Mouse (Mus musculus): ENCODE measurements around the gene Tm9sf1.

Gene Tm9sf1

DNA sequence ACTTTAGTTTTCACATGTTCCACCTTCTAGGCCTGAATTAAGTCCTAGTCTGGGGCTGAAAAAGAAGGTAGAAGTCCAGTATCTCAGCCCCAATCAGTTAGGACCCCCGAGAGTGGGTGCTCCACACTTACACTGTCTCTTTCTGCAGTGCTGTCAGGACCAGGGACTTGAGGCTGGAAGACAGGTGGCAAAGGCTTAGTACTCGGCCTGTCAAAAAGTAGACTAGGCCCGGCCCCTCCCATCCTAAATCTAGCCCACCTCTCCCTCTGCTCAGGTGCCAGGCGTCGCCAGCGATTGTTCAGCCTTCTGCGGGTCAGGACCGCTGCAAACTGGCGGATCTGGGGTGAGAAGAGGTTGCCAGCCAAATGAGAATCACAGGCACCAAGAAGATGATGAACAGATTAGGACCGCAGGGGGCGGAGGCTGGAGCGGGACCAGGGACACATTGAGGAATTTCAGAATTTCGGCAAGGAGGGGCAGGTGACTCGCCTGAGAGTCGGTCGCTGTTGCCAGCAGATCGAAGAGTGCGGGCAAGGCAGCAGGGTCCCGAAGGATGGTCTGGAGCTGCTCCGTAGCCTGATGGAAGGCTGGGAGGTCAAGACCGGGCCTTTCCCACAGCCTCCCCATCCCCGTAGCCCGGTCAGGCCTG is 8.6 kb downstream of the Tm9sf1 start:
- no peak for DNase-seq (ENCODE audit: low read depth)

DNA sequence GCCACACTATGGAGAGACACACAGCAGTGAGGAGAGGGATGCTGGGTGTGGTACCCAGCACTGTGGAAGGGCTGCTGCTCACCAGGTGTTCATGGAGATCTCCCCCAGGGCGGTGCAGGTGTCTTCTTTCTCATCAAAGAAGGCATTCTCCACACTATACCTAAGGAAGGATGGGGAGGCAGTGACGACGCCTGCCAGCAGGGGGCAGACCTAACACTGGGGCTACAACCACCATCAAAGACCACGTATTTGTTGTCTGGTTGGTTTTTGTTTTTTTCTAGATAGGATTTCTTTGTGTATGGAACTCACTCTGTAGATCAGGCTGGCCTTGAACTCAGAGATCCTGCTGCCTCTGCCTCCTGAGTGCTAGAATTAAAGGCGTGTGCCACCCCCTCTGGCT is 14.3 kb downstream of the Tm9sf1 start:
- DNase-seq (ENCODE audit: low read depth) = no peak

DNA sequence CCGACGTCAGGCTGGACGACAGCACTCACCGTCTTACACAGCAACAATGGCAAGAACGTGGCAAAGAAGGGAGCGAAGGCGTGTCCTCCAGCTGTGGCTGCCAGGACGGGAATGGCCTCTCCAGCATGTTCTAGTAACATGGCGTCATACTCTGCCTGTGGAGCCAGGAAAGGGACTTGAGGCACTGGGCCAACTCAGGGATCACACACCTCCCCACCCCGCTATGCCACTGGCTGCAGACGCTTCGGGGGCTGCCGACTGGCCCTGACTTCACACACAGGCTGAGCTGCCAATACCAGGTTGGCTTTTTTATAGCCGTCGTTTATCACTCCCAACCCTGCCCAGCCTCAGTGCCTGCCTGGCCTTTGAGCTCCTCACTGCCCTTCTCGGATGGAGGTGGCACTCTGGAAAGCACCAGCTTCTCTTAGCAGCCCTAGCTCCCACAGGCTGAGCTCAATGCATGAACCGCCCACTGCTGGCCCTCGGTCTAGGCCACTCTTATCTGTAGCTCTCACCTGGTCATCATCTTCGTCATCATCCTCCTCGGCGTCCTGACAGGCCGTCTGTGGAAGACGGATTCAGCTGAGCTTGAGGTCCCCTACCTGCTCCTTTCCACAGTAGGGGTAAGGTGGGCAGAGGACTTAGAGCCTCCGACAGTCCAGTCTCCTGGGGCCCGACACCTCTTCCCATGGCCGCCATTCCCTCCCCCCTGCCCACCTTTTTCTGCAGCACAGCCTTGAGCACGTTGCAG is 15.4 kb downstream of the Tm9sf1 start:
- no peak for DNase-seq (ENCODE audit: low read depth)

DNA sequence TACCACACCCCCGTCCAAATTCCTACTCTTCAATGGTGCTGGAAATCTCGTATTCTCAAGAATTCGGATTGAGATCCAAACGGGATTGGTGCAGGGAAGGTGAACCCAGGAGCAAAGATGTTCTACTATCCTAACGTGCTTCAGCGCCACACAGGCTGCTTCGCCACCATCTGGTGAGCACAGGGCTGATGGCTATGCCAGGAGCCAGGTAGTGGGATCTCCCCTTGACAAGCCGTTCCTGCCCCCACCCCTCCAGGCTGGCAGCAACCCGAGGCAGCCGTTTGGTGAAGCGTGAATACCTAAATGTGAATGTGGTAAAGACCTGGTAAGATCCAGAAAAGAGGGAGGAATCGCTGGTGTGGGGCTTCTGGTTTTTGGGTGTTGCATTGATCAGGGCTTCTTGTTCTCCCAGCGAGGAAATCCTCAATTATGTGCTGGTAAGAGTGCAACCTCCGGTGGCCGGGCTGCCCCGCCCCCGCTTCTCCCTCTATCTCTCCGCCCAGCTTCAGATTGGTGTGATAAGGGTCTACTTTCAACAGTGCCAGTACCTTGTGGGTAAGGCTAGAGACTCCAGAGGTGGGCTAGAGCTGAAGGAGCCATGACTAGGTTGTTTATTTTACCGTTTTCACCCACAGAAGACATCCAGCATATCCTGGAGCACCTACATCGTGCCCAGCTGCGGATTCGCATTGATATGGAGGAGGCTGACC is 25.0 kb downstream of the Tm9sf1 start:
- DNase-seq (ENCODE audit: low read depth) = peak; percentile 70

DNA sequence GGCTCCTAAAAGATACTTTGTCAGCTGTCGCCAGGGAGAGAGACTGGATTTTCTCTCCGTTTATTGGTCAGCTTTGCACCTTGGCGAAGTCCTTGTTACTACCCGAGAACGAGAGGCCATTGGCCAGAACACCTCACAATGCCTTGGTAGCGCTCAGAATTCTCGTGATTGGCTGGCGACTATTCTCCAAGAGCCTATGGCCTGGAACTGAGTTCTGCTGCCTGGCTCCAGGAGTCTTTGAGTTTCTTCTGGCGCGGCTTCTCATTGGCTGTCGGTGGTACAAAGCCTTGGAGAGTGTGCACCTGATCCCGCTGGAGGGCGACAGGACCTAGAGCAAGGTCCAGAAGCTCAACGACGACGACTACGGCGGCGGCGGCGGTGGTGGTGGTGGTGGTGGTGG is 25.8 kb downstream of the Tm9sf1 start, which contains the start of gene Rec8:
Gene Rec8 (plus strand): TSS at position 216 of the 400 bp plus-strand sequence.
- no peak for DNase-seq (ENCODE audit: low read depth)

DNA sequence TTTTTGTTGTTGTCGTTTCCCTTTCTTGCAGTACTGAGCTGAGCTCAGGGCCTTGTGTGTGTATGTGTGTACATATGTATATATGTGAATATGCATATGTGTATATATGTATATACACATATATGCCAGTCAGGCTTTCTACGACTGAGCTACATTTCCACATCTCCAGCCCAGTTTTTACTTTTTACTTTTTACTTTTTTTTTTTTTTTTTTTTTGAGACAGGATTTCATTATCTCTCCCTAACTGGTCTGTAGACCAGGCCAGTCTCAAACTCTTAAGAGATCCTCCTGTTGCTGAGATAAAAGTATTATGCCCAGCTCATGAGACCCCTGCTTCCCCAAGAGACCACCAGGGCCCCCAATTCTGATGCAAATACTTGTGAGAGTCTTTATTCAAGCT is 26.8 kb downstream of the Tm9sf1 start:
- DNase-seq (ENCODE audit: low read depth) = no peak

DNA sequence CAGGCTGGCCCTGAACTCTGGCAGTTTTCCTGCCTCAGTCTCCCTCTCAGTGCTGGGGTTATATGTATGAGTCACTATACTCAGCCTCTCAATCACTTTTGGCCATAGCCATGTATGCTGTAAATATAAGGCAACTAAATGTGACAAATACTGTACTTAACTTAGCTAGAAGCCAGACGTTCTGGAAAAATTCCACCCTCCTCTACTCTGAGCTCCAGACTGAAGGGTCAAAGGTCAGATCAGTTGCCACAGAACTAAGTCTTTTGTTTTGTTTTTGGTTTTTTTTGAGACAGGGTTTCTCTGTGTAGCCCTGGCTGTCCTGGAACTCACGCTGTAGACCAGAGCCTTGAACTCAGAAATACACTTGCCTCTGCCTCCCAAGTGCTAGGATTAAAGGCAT is 27.7 kb downstream of the Tm9sf1 start:
- no peak for DNase-seq (ENCODE audit: low read depth)

DNA sequence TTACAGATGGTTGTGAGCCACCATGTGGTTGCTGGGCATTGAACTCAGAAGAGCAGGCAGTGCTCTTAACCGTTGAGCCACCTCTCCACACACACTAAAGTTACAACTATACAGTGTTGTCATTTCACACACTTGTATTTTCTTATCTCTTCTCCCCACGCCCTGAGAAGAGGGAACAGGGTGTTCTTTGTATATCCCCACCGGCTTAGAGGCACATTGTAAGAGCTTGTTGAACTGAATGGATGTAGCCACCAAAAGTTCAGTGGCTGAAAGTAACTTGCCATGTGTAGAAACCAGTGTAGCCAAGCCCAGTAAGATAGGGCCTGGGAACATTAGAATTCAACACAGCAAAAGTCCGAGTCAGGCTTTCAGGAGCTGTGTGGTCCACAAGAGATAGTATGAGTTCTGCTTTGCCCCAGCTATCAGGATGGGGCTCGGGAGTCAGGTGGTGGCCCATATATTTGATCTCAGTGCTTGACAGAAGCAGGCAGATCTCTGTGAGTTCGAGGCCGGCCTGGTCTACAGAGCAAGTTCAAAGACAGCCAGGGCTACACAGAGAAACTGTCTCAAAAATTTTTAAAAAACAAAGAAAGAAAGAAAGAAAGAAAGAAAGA is 28.9 kb downstream of the Tm9sf1 start:
- peak; percentile 85 for DNase-seq (ENCODE audit: low read depth)

DNA sequence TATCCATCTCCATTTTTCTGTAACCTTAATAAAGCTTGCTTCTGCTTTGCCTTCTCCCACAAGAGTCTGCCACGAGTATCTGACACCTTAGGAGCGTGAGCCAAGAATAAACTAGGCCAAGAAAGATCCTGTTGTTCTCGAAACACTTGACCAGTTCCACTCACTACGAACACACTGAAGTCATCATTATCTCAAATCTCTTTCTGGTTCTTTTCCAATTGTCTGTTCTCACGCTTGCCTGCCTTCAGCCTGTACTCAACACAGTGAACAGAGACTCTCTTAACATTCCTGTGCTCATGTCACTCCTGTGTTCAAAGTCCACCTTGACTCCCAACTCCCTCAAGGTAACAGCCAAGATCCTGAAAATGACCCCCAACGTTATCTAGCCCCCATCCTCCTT is 30.3 kb downstream of the Tm9sf1 start:
- DNase-seq (ENCODE audit: low read depth) = no peak

DNA sequence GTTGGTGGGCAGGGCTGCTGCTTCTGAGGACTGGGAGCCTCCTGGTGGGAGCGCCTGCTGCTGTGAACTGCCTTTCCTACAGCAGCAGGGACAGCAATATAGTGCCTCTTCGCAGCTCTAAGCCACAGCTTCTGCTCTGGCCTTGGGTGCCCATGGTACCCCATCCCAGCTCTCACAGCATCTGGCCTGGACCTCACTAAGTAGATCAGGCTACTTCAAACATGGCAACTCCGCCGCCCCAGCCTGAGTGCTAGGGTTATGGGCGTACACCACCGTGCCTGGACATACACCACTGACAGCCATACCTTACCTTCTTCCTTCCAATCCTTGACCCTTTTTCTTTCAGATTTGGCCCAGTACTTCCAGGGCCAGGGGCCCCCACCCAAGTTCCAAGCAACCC is 35.3 kb downstream of the Tm9sf1 start:
- DNase-seq (ENCODE audit: low read depth) = no peak

DNA sequence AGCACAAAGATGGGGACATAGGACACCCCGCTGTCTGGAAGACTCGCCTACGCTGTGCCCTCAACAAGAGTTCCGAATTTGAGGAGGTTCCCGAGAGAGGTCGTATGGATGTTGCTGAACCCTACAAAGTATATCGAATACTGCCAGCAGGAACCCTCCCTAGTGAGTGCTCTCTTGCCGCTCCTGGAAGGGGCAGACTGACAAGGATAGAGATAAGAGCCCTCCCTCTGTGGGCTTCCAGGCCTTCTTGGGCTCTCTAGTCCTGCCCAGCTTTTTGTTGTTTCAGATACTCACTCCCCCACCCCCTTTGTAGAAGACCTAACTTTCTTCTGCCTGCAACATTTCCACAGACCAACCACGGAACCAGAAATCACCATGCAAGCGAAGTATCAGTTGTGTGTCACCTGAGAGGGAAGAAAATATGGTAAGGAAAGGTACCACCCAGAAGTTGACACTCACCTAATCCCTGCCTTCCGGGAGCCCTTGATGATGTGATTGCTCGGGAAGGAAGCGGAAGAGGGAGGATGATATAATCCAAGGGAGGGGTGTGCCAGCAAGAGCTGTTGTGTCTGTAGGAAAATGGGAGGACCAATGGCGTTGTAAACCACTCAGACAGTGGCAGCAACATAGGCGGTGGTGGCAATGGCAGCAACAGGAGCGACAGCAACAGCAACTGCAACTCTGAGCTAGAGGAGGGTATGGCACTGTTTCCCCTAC is 37.7 kb downstream of the Tm9sf1 start:
- no peak for DNase-seq (ENCODE audit: low read depth)

DNA sequence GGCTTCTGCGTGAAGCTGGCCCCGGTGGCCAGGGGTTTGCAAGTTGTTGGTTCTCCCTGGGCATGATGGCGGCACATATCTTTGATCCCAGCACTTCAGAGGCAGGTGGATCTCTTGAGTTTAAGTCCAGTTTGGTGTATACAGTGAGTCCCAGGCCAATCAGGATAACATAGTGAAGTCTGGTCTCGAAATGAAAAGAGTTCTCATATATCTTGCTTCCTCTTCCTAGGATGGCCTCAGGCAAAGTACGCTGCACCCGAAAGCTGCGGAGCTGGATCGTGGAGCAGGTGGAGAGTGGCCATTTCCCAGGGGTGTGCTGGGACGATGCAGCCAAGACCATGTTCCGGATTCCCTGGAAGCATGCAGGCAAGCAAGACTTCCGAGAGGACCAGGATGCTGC is 38.8 kb downstream of the Tm9sf1 start:
- DNase-seq (ENCODE audit: low read depth) = no peak

DNA sequence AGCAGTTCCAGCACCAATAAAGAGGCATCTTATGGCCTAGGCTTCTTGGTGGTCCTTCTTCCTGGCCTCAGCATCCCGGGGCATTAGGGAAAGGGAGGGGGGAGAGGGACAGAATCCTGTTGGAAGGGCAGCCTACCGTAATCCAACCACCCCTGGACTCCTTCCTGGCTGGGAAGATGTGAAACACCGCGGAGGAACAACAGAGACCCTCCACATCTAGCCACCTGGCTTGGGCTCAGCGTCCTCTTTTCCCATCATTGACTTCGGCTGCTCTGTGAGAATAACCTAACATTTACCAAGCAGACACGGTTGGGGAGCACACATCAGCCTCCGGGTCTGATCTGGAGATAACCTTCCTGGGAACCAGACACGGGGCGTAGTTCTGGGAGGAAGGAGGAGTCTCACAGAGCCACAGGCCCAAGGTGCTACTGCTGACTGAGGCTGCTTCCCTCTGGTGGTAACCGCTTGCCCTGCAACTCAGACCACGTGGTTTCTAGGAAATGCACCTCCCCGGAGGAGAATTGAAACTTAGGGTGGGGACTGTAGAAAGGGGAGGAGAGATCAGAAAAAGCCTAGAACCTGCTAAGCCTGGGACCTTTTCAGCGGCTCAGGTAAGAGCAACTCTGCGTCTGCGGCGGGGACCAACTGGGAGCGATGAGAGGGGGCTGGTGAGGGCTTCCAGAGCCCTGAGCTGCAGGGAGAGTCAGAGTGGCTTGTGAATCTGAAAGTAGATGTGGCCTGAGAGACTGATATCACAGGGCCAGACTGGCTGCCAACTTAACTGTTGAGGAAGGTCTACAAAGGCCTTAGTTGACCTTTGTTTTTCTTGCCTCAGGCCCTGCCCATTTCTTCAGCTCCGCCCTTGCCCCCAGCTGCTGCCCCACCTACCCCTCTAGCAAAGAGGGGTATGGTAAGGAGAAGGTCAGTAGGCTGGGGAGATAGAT is 39.7 kb downstream of the Tm9sf1 start:
- DNase-seq (ENCODE audit: low read depth) = peak; percentile 98

DNA sequence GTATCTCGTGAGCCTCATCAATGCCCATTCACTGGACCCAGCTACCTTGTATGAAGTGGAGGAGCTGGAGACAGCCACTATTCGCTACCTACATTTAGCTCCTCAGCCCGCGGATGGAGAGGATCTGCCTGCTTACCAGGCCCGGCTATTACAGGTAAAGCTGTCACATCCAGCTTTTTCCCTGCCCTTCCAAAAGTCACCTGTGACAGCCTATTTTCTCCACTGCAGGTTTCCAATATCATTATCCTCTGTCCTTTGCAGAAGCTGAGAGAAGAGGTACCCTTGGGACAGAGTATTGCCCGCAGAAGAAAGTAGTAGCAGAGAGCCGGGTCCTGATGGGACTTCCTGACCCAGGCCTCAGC is 40.4 kb downstream of the Tm9sf1 start, which contains the start of gene Irf9:
Gene Irf9 (plus strand): TSS at position 301 of the 362 bp plus-strand sequence.
- DNase-seq (ENCODE audit: low read depth) = no peak

DNA sequence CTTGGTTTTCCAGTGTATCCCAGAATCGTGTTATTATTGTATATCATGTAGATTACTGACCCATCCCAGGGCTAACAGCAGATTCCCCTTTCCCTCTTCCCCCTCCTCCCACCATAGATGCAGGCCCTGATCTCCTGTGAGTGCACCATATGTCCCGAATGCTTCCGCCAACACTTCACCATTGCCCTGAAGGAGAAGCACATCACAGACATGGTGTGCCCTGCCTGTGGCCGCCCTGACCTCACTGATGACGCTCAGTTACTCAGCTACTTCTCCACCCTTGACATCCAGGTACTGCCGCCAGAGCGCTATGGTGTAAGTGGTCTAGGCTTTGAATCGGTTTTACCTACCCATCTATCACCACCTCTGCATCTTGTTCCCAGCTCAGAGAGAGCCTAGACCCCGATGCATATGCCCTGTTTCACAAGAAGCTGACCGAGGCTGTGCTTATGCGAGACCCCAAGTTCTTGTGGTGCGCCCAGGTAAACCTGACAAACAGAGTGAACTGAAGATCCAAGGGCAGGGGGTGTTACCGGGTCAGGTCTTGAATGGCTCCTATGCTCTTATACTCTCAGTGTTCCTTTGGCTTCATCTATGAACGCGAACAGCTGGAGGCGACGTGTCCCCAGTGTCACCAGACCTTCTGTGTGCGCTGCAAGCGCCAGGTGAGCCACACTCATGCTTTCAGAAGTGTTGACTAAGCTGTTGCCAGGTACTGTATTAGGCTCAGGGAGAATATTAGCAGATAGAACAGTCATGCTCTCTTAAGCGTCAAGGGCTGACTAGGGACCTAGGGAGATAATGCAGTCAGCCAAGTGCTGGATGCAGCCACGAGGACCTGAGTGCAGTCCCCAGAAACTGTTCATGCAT is 44.9 kb downstream of the Tm9sf1 start:
- no peak for DNase-seq (ENCODE audit: low read depth)

DNA sequence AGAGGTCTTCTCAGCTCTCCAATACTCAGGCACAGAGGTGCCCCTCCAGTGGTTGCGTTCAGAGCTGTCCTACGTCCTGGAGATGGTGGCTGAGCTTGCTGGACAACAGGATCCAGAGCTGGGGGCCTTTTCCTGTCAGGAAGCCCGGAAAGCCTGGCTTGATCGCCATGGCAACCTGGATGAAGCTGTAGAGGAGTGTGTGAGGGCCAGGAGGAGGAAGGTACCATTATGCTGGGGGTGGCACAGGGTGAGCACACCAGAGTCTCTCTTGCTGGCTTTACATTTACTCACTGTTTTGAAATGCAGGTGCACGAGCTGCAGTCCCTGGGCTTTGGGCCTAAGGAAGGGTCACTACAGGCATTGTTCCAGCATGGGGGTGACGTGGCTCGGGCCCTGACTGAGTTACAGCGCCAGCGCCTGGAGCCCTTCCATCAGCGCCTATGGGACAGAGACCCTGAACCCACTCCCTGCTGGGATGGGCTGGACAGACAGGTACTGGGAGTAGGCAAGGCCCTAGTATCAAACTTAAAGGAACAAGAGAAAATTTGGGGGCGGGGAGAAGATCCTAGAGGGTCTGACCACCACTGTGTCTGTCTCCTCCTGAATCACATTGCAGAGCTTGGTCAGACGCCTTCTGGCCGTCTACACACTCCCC is 47.4 kb downstream of the Tm9sf1 start:
- no peak for DNase-seq (ENCODE audit: low read depth)

DNA sequence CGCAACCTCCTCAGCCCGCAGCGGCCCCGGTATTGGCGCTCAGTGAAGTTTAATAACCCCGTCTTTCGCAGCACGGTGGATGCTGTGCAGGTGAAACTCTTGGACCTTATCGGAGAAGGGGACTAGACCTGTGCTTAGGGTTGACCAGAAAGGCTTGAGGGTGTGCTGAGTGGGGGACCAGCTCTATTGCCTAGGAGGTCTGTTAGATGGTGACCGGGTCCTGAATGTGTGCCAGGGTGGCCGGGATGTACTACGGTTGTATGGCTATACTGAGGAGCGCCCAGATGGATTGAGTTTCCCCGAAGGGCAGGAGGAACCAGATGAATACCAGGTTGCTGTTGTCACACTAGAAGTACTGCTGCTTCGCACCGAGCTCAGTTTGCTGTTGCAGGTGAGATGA is 51.4 kb downstream of the Tm9sf1 start:
- DNase-seq (ENCODE audit: low read depth) = no peak

DNA sequence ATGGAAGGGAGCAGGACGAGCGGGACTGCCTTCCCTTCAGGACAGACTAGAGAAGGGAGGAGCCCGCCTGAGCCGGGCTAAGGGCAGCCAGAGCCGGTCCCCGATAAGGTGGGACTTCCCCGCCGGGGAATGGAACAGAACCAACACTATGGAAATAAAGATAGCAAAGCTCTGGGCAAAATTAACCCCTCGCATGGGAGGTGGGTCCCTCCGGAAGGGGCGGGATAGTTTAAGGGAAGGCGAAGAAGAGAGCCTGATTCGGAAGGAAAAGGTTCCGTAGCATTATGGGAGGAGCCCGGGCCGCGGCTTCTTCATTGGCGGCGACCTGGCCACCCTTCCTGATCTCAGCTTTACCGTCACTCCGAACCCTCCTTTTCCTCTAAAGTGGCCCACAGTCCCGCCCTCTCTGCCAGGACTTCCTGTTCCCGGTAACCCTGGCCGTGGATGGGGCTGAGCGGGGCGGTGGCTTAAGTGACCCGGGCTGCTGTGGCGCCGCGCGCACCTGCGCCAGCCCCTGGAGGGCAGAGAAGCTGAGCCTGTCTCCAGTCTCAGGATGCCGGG is 52.2 kb downstream of the Tm9sf1 start, which contains the start of gene Rnf31:
Gene Rnf31 (plus strand): TSS at position 378 of the 561 bp plus-strand sequence.
- peak; percentile 94 for DNase-seq (ENCODE audit: low read depth)
